Mouse (Mus musculus): ENCODE measurements at regions not wholly inside any gene's neighbourhood (a gene's known extent, or its start where the extent isn't known, plus 50 kb on each side); places are given as distances from the start of the nearest gene placed in this dataset.

GRCm38 (mm10) chr3:45198994-45199589, 179.1 kb upstream of the Pcdh10 start:
- no peak overlapping the region for H3K4me2 ChIP-seq
- no peak overlapping the region for H3K4me3 ChIP-seq
- 80% methylated on average over 1 of the region's 1 CpGs for WGBS
- no peak overlapping the region for H3K9ac ChIP-seq
- no peak for ATAC-seq (ENCODE audit: low FRiP score, low read depth)
- H3K9me3 ChIP-seq, result no peaks in the 10 kb centered on the region
- H3K27me3 ChIP-seq, result no peaks in the 10 kb centered on the region
- no peak overlapping the region for H3K27ac ChIP-seq (replicated peaks)
- no peaks in the 10 kb centered on the region for H3K4me1 ChIP-seq (replicated peaks)
- H3K36me3 ChIP-seq, result no peaks in the 10 kb centered on the region

- WGBS, result 88% methylated on average over 2 of the region's 2 CpGs
- Histone ChIP-seq H3K9me3 (no peaks in the 10 kb centered on the region), H3K4me1 (replicated peaks) (no peaks in the 10 kb centered on the region), H3K9ac (no peak overlapping the region), H3K36me3 (no peaks in the 10 kb centered on the region), H3K4me3 (no peak overlapping the region), H3K27ac (replicated peaks) (no peak overlapping the region), H3K4me2 (no peak overlapping the region), H3K27me3 (no peaks in the 10 kb centered on the region)
- ATAC-seq (ENCODE audit: low FRiP score, low read depth), result no peak
Observed at GRCm38 (mm10) chr3:45204392-45205043, 173.7 kb upstream of the Pcdh10 start.

GRCm38 (mm10) chr3:45231641-45232433, 146.4 kb upstream of the Pcdh10 start:
- no peak for ATAC-seq (ENCODE audit: low FRiP score, low read depth)
- H3K36me3 ChIP-seq, result no peaks in the 10 kb centered on the region
- H3K4me2 ChIP-seq, result no peak overlapping the region
- no peak overlapping the region for H3K27ac ChIP-seq (replicated peaks)
- 45% methylated on average over 5 of the region's 5 CpGs for WGBS
- no peaks in the 10 kb centered on the region for H3K4me1 ChIP-seq (replicated peaks)
- no peaks in the 10 kb centered on the region for H3K9me3 ChIP-seq
- H3K4me3 ChIP-seq, result no peak overlapping the region
- H3K27me3 ChIP-seq, result no peaks in the 10 kb centered on the region
- no peak overlapping the region for H3K9ac ChIP-seq

- Histone ChIP-seq H3K27ac (replicated peaks) (no peak overlapping the region), H3K4me1 (replicated peaks) (no peaks in the 10 kb centered on the region), H3K9me3 (no peaks in the 10 kb centered on the region), H3K9ac (no peak overlapping the region), H3K4me2 (no peak overlapping the region), H3K27me3 (no peaks in the 10 kb centered on the region), H3K4me3 (no peak overlapping the region), H3K36me3 (no peaks in the 10 kb centered on the region)
- ATAC-seq (ENCODE audit: low FRiP score, low read depth), result no peak
- WGBS, result 38% methylated on average over 2 of the region's 2 CpGs
Observed at GRCm38 (mm10) chr3:45238457-45238856, 139.7 kb upstream of the Pcdh10 start.

GRCm38 (mm10) chr3:45245456-45245855, 132.7 kb upstream of the Pcdh10 start:
- Histone ChIP-seq H3K9me3 (no peaks in the 10 kb centered on the region), H3K9ac (no peak overlapping the region), H3K27ac (replicated peaks) (no peak overlapping the region), H3K36me3 (no peaks in the 10 kb centered on the region), H3K4me2 (no peak overlapping the region), H3K4me1 (replicated peaks) (no peaks in the 10 kb centered on the region), H3K27me3 (no peaks in the 10 kb centered on the region), H3K4me3 (no peak overlapping the region)
- WGBS, result 100% methylated on average over 1 of the region's 1 CpGs
- no peak for ATAC-seq (ENCODE audit: low FRiP score, low read depth)

- H3K27ac ChIP-seq (replicated peaks), result no peak overlapping the region
- no peaks in the 10 kb centered on the region for H3K9me3 ChIP-seq
- no peaks in the 10 kb centered on the region for H3K4me1 ChIP-seq (replicated peaks)
- H3K4me2 ChIP-seq, result no peak overlapping the region
- ATAC-seq (ENCODE audit: low FRiP score, low read depth), result no peak
- H3K9ac ChIP-seq, result no peak overlapping the region
- WGBS, result 80% methylated on average over 1 of the region's 1 CpGs
- H3K36me3 ChIP-seq, result no peaks in the 10 kb centered on the region
- H3K4me3 ChIP-seq, result no peak overlapping the region
- H3K27me3 ChIP-seq, result no peaks in the 10 kb centered on the region
Observed at GRCm38 (mm10) chr3:45246601-45247000, 131.6 kb upstream of the Pcdh10 start.

- Histone ChIP-seq H3K36me3 (no peaks in the 10 kb centered on the region), H3K27me3 (no peaks in the 10 kb centered on the region), H3K4me1 (replicated peaks) (no peaks in the 10 kb centered on the region), H3K27ac (replicated peaks) (no peak overlapping the region), H3K9ac (no peak overlapping the region), H3K9me3 (no peaks in the 10 kb centered on the region), H3K4me2 (no peak overlapping the region), H3K4me3 (no peak overlapping the region)
- ATAC-seq (ENCODE audit: low FRiP score, low read depth), result no peak
- 88% methylated on average over 6 of the region's 6 CpGs for WGBS
Observed at GRCm38 (mm10) chr3:45276783-45277182, 101.4 kb upstream of the Pcdh10 start.

- no peaks in the 10 kb centered on the region for H3K4me1 ChIP-seq (replicated peaks)
- no peak overlapping the region for H3K27ac ChIP-seq (replicated peaks)
- no peak overlapping the region for H3K4me3 ChIP-seq
- H3K36me3 ChIP-seq, result no peaks in the 10 kb centered on the region
- no peaks in the 10 kb centered on the region for H3K27me3 ChIP-seq
- no peaks in the 10 kb centered on the region for H3K9me3 ChIP-seq
- H3K9ac ChIP-seq, result no peak overlapping the region
- 0 out of 2 replicates have a peak, but pooled peaks have one; percentile 27 for ATAC-seq (ENCODE audit: low FRiP score, low read depth)
- 70% methylated on average over 12 of the region's 12 CpGs for WGBS
- H3K4me2 ChIP-seq, result no peak overlapping the region
Observed at GRCm38 (mm10) chr3:45297242-45297853, 80.8 kb upstream of the Pcdh10 start.

- Histone ChIP-seq H3K4me2 (no peak overlapping the region), H3K9ac (no peak overlapping the region), H3K36me3 (no peaks in the 10 kb centered on the region), H3K9me3 (no peaks in the 10 kb centered on the region), H3K4me1 (replicated peaks) (no peaks in the 10 kb centered on the region), H3K27me3 (no peaks in the 10 kb centered on the region), H3K27ac (replicated peaks) (no peak overlapping the region), H3K4me3 (no peak overlapping the region)
- no peak for ATAC-seq (ENCODE audit: low FRiP score, low read depth)
- 49% methylated on average over 2 of the region's 2 CpGs for WGBS
Observed at GRCm38 (mm10) chr3:45319257-45319656, 58.9 kb upstream of the Pcdh10 start.

Measured in hindbrain, embryonic 15.5 days (tissue).